Mouse (Mus musculus): ENCODE data around the gene Ddias.
"Not testable (repeated sequence)": the region's sequence is repeated elsewhere in the genome, so short reads cannot be mapped to it uniquely, and the experiment has no call there.

The Ddias gene

GRCm38 (mm10) chr7:92874116-92874675 lies at the start of gene Ddias, which contains the start of gene Prcp:
Gene Ddias (minus strand): TSS chr7:92874247.
Gene Prcp (plus strand): TSS chr7:92874470.
- peak; percentile 90 to 95 for DNase-seq (ENCODE audit: low spot score in 2 of 2)

DNA sequence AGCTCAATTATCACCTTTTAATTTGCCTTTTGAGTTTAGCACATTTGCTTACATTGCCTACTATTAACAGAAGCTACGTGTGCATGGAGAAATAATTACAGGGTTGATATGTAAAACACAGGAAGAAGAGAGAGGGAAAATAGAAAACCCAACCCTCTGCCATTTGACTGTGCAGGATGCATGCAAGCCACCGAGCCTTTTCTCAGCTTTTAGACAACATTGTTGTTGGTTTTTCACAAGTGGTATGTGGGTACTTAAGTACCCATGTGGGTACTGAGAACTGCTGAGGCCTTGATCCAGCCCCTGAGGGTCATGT lies 46.8 kb upstream of the Ddias start:
- no peak for DNase-seq (ENCODE audit: low spot score in 2 of 2)

- no peak for DNase-seq (ENCODE audit: low spot score in 2 of 2)
Measured at GRCm38 (mm10) chr7:92920172-92920856, 46.3 kb upstream of the Ddias start.

- not testable (repeated sequence) for DNase-seq (ENCODE audit: low spot score in 2 of 2)
Measured at GRCm38 (mm10) chr7:92904285-92904684, 30.2 kb upstream of the Ddias start.

DNA sequence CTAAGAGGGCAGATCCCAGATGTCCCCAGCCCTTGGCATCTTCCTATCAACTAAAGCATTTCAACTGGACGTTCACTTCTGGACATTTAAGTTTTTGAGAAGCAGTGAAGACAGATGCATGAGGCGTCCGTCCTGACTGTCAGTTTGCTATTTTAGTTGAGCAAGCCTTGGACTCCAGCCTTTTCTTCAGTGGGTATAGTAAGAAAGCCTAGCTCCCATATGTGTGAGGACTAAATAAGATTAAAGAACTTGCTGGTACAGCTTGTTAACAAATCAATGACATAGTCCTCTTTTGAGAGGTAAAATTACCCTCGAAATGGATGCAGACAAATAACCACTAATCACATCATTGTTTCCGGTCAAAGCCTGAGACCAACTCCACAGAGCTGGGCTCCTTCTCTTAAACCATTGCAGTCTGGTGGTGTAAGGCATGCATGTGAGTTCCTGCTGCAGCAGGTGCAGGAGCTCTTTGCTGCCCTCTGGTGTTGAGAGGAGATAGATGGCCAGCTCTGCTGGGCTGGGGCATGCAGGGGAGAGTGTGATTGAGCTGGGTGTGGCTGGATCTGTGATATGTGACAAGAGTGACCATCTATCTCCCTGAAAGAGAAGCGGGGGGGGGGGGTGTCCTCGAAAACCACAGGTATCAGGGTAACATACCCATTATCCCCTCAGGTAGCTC lies 29.5 kb upstream of the Ddias start:
- DNase-seq (ENCODE audit: low spot score in 2 of 2) = peak; percentile 50 to 73

GRCm38 (mm10) chr7:92897021-92897420 lies 23.0 kb upstream of the Ddias start:
- DNase-seq (ENCODE audit: low spot score in 2 of 2) = peak in 1 of 2 experiments; percentile 39

- DNase-seq (ENCODE audit: low spot score in 2 of 2) = no peak
Measured at GRCm38 (mm10) chr7:92896036-92896435, 22.0 kb upstream of the Ddias start.

DNA sequence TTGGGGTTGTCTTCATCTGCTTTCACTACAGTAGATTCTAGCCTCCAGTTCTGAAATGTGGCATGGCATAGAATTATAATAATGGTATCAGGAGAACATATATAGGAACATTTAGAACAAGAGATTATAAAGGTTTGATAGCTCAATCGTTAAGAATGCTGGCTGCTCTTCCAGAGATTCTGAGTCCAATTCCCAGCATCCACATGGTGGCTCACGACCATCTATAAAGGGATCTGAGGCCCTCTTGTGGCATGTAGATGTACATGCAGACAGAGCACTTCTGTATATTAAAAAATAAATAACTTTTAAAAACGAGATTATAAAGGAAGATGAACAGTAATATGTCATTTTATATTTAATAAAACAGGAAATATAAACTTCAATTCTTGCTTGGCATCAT lies 19.4 kb upstream of the Ddias start:
- no peak for DNase-seq (ENCODE audit: low spot score in 2 of 2)

GRCm38 (mm10) chr7:92890618-92891230 lies 16.7 kb upstream of the Ddias start:
- no peak for DNase-seq (ENCODE audit: low spot score in 2 of 2)

GRCm38 (mm10) chr7:92890211-92890610 lies 16.2 kb upstream of the Ddias start:
- no peak for DNase-seq (ENCODE audit: low spot score in 2 of 2)

DNA sequence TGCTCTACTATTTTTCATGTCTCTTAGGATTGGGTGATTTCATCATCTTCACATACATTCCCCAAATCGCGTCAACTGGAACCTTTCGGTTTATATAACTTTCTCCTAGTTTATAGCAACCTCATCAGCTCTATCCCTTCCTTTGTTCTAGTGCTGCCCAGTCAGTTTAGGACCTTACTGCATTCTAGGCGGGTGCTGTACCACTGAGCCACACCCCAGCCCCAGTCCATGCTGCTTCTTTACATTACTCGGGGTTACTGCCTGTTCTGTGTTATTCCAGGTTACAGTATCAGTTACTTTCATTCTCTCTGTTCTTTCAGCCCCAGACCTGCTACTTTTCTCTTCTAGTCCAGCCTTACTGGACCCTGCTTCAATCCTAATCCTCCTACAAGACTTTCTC lies 13.2 kb upstream of the Ddias start:
- DNase-seq (ENCODE audit: low spot score in 2 of 2) = no peak

GRCm38 (mm10) chr7:92886801-92887200 lies 12.8 kb upstream of the Ddias start:
- no peak for DNase-seq (ENCODE audit: low spot score in 2 of 2)

DNA sequence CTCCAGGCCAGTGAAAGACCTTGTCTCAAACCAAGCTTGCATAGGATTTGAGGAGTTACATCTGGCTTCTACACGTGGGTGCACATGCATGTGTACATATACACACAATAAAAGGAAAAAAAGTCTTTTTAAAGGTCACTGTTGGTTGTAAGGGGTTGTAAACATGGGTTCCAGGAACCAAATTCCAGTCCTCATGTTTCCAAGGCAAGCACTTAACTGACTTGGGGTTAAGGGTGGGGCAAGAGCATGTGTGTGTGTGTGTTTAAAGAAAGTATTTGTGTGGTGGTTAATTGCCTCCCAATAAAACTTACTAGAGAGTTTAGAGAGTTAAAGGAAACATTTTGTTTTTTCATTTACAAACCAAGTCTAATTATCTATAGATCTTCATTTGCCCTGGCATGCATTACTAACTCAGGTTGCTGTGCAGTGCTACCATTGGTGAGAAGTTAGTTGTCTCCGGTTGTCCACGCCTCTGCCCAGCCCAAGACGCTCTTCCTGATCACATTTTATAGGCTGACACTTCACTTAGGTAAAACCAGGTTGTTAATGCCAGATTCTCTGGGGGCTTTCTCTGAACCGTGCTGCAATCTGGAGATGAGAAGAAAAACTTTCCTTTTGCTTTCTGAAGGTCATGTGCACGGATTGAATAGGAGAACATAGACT lies 11.1 kb upstream of the Ddias start:
- no peak for DNase-seq (ENCODE audit: low spot score in 2 of 2)

GRCm38 (mm10) chr7:92883850-92884716 lies 10.0 kb upstream of the Ddias start:
- DNase-seq (ENCODE audit: low spot score in 2 of 2) = no peak

DNA sequence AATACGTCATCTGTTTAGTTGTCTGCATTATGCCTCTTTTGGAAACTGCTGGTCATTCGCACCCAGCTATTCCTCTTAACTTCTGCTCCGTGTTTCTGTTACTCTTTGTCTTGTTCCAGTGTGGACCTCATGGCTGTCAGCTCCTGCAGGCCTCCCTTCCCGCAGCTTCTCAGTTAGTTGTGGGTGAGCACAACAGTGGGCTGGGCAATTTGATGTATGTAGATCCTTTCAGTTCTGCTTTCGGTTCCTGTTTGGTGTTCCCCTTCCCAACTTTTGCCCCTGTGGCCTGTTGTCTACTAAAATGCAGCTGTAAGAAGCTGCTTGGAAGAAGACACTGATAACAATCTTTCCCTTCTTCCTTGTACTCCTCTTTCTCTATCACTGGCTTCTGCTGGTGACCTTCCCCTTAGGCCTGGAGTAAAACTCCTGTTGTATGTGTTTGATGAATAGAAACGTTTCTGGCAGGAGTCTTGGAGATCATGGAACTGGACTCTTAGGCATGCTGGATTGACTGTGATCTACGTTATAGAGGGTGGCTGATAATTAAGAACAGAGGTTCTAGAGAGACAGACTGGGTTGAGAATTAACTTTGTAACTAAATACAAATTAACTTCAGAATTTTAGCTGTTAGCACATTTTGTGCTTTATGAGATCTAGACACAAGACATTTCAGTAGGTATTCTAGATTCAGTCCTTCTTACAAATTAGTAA lies 4.7 kb upstream of the Ddias start:
- no peak for DNase-seq (ENCODE audit: low spot score in 2 of 2)

GRCm38 (mm10) chr7:92876538-92876937 lies 2.5 kb upstream of the Ddias start:
- no peak for DNase-seq (ENCODE audit: low spot score in 2 of 2)

- DNase-seq (ENCODE audit: low spot score in 2 of 2) = no peak
Measured at GRCm38 (mm10) chr7:92876066-92876465, 2.0 kb upstream of the Ddias start.

GRCm38 (mm10) chr7:92874761-92875408 lies 838 bp upstream of the Ddias start:
- peak; percentile 89 to 90 for DNase-seq (ENCODE audit: low spot score in 2 of 2)

GRCm38 (mm10) chr7:92871596-92871995 lies 2.5 kb downstream of the Ddias start:
- DNase-seq (ENCODE audit: low spot score in 2 of 2) = no peak

GRCm38 (mm10) chr7:92870161-92870560 lies 3.9 kb downstream of the Ddias start:
- no peak for DNase-seq (ENCODE audit: low spot score in 2 of 2)
